Mouse (Mus musculus): ENCODE data around the gene Dnah5. TPM values are rescaled to one million over a fixed set of nuclear protein-coding genes. Genes with fewer than 3 reads are reported as not detected.

The Dnah5 gene
- total RNA-seq, 1 experiment = 0.09 TPM

DNA sequence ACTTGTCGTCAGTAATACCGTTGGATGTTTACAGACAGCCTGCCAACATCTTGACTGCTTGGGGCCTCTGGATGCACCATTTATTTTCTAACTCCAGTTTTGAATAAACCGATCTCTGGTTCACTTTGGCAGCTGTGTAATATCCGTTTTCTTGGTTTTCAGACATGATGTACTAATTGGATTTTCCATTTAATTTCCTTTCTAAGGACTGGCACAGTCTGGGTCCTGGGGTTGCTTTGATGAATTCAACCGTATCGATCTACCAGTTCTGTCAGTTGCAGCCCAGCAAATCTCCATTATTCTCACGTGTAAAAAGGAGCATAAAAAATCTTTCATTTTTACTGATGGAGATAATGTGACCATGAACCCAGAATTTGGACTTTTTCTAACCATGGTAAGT, 123.4 kb downstream of the Dnah5 start:
- Histone ChIP-seq H3K27ac (ENCODE audit: insufficient read depth, low read depth, low read length, poor library complexity, severe bottlenecking) (no peak overlapping the region), H3K4me3 (ENCODE audit: insufficient read depth in 1 of 2, low read depth in 1 of 2, low read length in 2 of 2, poor library complexity in 1 of 2, severe bottlenecking in 1 of 2) (no peak overlapping the region), H3K9ac (ENCODE audit: insufficient read depth, low read depth, low read length, poor library complexity, severe bottlenecking) (no peak overlapping the region), H3K36me3 (ENCODE audit: control insufficient read depth, insufficient read depth, low read length, poor library complexity, severe bottlenecking) (no peaks in the 10 kb centered on the region), H3K4me1 (ENCODE audit: control insufficient read depth in 2 of 2, insufficient read depth in 2 of 2, low read length in 2 of 2, poor library complexity in 1 of 2) (no peaks in the 10 kb centered on the region), H3K9me3 (ENCODE audit: control insufficient read depth, insufficient read depth, low read depth, low read length) (no peaks in the 10 kb centered on the region)
- TF ChIP-seq ZNF384 (IDR thresholded peaks at IDR 0.05; ENCODE audit: low read depth, low read length) = no peak
- TF ChIP-seq CHD2 (IDR thresholded peaks at IDR 0.05; ENCODE audit: low read depth, low read length) = no peak
- no peak for TF ChIP-seq MAFK (IDR thresholded peaks at IDR 0.05; ENCODE audit: insufficient read depth, low read depth, low read length)
- no peak for TF ChIP-seq HCFC1 (IDR thresholded peaks at IDR 0.05; ENCODE audit: borderline replicate concordance, insufficient read depth, low read length)
- TF ChIP-seq ZC3H11A (IDR thresholded peaks at IDR 0.05; ENCODE audit: borderline replicate concordance, low read depth, low read length) = no peak
- in situ Hi-C loops (cut with MboI; ENCODE audit: low sequenced_read_pairs in 2 of 2, unreplicated experiment in 2 of 2) = no loop called here
- DNase-seq (ENCODE audit: low read depth, low spot score) = no peak

DNA sequence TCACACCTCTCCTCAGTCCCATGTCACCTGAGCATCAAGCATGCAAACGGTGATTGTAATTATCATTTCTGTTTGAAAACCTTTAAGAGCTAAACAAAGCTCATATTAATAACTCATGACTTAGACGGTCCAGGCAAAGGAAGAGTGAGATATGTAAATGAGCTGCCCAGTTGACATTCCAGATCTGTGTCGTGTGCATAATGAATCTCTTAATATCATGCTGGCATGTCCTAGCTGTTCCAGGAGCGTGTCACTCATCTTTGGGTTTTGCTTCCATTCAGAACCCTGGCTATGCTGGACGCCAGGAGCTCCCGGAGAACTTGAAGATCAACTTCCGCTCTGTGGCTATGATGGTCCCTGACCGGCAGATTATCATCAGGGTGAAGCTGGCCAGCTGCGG, 123.9 kb downstream of the Dnah5 start:
- Histone ChIP-seq H3K9me3 (ENCODE audit: control insufficient read depth, insufficient read depth, low read depth, low read length) (no peaks in the 10 kb centered on the region), H3K36me3 (ENCODE audit: control insufficient read depth, insufficient read depth, low read length, poor library complexity, severe bottlenecking) (no peaks in the 10 kb centered on the region), H3K4me1 (ENCODE audit: control insufficient read depth in 2 of 2, insufficient read depth in 2 of 2, low read length in 2 of 2, poor library complexity in 1 of 2) (no peaks in the 10 kb centered on the region), H3K4me3 (ENCODE audit: insufficient read depth in 1 of 2, low read depth in 1 of 2, low read length in 2 of 2, poor library complexity in 1 of 2, severe bottlenecking in 1 of 2) (no peak overlapping the region), H3K9ac (ENCODE audit: insufficient read depth, low read depth, low read length, poor library complexity, severe bottlenecking) (no peak overlapping the region), H3K27ac (ENCODE audit: insufficient read depth, low read depth, low read length, poor library complexity, severe bottlenecking) (no peak overlapping the region)
- TF ChIP-seq ZNF384 (IDR thresholded peaks at IDR 0.05; ENCODE audit: low read depth, low read length) (no peak), MAFK (IDR thresholded peaks at IDR 0.05; ENCODE audit: insufficient read depth, low read depth, low read length) (no peak), HCFC1 (IDR thresholded peaks at IDR 0.05; ENCODE audit: borderline replicate concordance, insufficient read depth, low read length) (no peak), CHD2 (IDR thresholded peaks at IDR 0.05; ENCODE audit: low read depth, low read length) (no peak), ZC3H11A (IDR thresholded peaks at IDR 0.05; ENCODE audit: borderline replicate concordance, low read depth, low read length) (no peak)
- in situ Hi-C loops (cut with MboI; ENCODE audit: low sequenced_read_pairs in 2 of 2, unreplicated experiment in 2 of 2) = no loop called here
- no peak for DNase-seq (ENCODE audit: low read depth, low spot score)

DNA sequence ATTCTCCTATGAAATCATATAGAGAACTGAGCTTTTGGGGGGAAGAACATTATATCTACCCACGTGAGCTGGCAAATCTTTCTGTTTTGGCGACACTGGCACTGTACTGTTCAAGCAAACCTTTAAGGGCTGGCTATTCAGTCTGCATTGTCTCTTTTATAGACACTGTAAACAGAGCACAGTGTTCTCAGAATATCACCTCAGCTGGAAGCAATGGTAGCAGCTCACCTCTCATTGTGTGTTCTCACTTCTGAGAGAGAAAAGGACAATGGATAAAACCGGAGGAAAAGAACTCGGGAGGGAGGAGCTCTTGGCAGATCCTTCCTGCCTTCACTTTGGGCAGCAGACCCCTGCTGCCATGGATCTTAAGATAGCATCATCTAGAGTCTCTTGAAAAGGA, 137.6 kb downstream of the Dnah5 start:
- H3K36me3 ChIP-seq (ENCODE audit: control insufficient read depth, insufficient read depth, low read length, poor library complexity, severe bottlenecking) = no peaks in the 10 kb centered on the region
- no peak for TF ChIP-seq ZC3H11A (IDR thresholded peaks at IDR 0.05; ENCODE audit: borderline replicate concordance, low read depth, low read length)
- TF ChIP-seq MAFK (IDR thresholded peaks at IDR 0.05; ENCODE audit: insufficient read depth, low read depth, low read length) = no peak
- no peak for TF ChIP-seq CHD2 (IDR thresholded peaks at IDR 0.05; ENCODE audit: low read depth, low read length)
- no peak for TF ChIP-seq HCFC1 (IDR thresholded peaks at IDR 0.05; ENCODE audit: borderline replicate concordance, insufficient read depth, low read length)
- TF ChIP-seq ZNF384 (IDR thresholded peaks at IDR 0.05; ENCODE audit: low read depth, low read length) = no peak
- DNase-seq (ENCODE audit: low read depth, low spot score) = no peak
- in situ Hi-C loops (cut with MboI; ENCODE audit: low sequenced_read_pairs in 2 of 2, unreplicated experiment in 2 of 2) = no loop called here
- no peak overlapping the region for H3K4me3 ChIP-seq (ENCODE audit: insufficient read depth in 1 of 2, low read depth in 1 of 2, low read length in 2 of 2, poor library complexity in 1 of 2, severe bottlenecking in 1 of 2)
- H3K4me1 ChIP-seq (ENCODE audit: control insufficient read depth in 2 of 2, insufficient read depth in 2 of 2, low read length in 2 of 2, poor library complexity in 1 of 2) = no peaks in the 10 kb centered on the region
- no peak overlapping the region for H3K27ac ChIP-seq (ENCODE audit: insufficient read depth, low read depth, low read length, poor library complexity, severe bottlenecking)
- H3K9me3 ChIP-seq (ENCODE audit: control insufficient read depth, insufficient read depth, low read depth, low read length) = no peaks in the 10 kb centered on the region
- H3K9ac ChIP-seq (ENCODE audit: insufficient read depth, low read depth, low read length, poor library complexity, severe bottlenecking) = no peak overlapping the region

DNA sequence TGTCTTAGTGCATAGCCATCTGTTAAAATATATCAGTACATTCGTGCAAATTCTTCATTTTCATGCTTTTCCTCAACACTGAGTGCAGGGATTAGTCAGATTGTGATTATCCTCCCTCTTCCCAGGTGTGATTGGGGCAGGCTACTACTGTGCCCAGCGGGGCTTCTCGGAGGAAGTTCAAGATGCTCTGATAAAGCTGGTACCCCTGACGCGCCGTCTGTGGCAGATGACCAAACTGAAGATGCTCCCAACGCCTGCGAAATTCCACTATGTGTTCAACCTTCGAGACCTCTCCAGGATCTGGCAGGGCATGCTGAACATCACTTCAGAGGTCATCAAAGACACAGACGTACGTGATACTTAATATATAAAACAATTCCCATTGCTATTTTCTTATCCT, 164.0 kb downstream of the Dnah5 start:
- in situ Hi-C loops (cut with MboI; ENCODE audit: low sequenced_read_pairs in 2 of 2, unreplicated experiment in 2 of 2) = no loop called here
- no peak for TF ChIP-seq CHD2 (IDR thresholded peaks at IDR 0.05; ENCODE audit: low read depth, low read length)
- no peak for TF ChIP-seq ZNF384 (IDR thresholded peaks at IDR 0.05; ENCODE audit: low read depth, low read length)
- no peak for TF ChIP-seq MAFK (IDR thresholded peaks at IDR 0.05; ENCODE audit: insufficient read depth, low read depth, low read length)
- no peak for TF ChIP-seq ZC3H11A (IDR thresholded peaks at IDR 0.05; ENCODE audit: borderline replicate concordance, low read depth, low read length)
- no peak for TF ChIP-seq HCFC1 (IDR thresholded peaks at IDR 0.05; ENCODE audit: borderline replicate concordance, insufficient read depth, low read length)

DNA sequence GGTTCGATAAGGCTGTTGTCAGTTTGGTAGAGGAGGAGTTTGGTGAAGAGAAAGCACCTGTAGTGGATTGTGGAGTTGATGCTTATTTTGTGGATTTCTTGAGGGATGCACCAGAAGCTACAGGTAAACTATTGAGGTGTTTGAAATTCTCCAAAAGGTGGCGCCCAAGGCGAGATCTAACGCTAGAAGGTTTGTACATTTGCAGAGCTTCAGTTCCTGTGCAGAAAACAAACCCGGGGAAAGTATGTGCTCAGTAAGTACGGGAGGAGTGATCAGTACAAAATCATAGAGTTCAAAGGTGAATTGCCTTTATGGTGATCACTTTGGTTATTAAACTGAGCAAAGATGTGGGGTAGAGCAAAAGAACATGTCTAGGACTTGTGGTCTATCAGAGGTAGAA, 166.9 kb downstream of the Dnah5 start:
- Histone ChIP-seq H3K4me3 (ENCODE audit: insufficient read depth in 1 of 2, low read depth in 1 of 2, low read length in 2 of 2, poor library complexity in 1 of 2, severe bottlenecking in 1 of 2) (no peak overlapping the region), H3K9ac (ENCODE audit: insufficient read depth, low read depth, low read length, poor library complexity, severe bottlenecking) (no peak overlapping the region), H3K9me3 (ENCODE audit: control insufficient read depth, insufficient read depth, low read depth, low read length) (no peaks in the 10 kb centered on the region), H3K4me1 (ENCODE audit: control insufficient read depth in 2 of 2, insufficient read depth in 2 of 2, low read length in 2 of 2, poor library complexity in 1 of 2) (no peaks in the 10 kb centered on the region), H3K27ac (ENCODE audit: insufficient read depth, low read depth, low read length, poor library complexity, severe bottlenecking) (no peak overlapping the region), H3K36me3 (ENCODE audit: control insufficient read depth, insufficient read depth, low read length, poor library complexity, severe bottlenecking) (no peaks in the 10 kb centered on the region)
- in situ Hi-C loops (cut with MboI; ENCODE audit: low sequenced_read_pairs in 2 of 2, unreplicated experiment in 2 of 2) = no loop called here
- no peak for DNase-seq (ENCODE audit: low read depth, low spot score)
- no peak for TF ChIP-seq ZC3H11A (IDR thresholded peaks at IDR 0.05; ENCODE audit: borderline replicate concordance, low read depth, low read length)
- no peak for TF ChIP-seq MAFK (IDR thresholded peaks at IDR 0.05; ENCODE audit: insufficient read depth, low read depth, low read length)
- TF ChIP-seq ZNF384 (IDR thresholded peaks at IDR 0.05; ENCODE audit: low read depth, low read length) = no peak
- TF ChIP-seq HCFC1 (IDR thresholded peaks at IDR 0.05; ENCODE audit: borderline replicate concordance, insufficient read depth, low read length) = no peak
- no peak for TF ChIP-seq CHD2 (IDR thresholded peaks at IDR 0.05; ENCODE audit: low read depth, low read length)

More for the DNA sequence above, 164.0 kb downstream of the Dnah5 start:
- no peaks in the 10 kb centered on the region for H3K4me1 ChIP-seq (ENCODE audit: control insufficient read depth in 2 of 2, insufficient read depth in 2 of 2, low read length in 2 of 2, poor library complexity in 1 of 2)
- H3K9ac ChIP-seq (ENCODE audit: insufficient read depth, low read depth, low read length, poor library complexity, severe bottlenecking) = no peak overlapping the region
- DNase-seq (ENCODE audit: low read depth, low spot score) = no peak
- no peaks in the 10 kb centered on the region for H3K9me3 ChIP-seq (ENCODE audit: control insufficient read depth, insufficient read depth, low read depth, low read length)
- no peaks in the 10 kb centered on the region for H3K36me3 ChIP-seq (ENCODE audit: control insufficient read depth, insufficient read depth, low read length, poor library complexity, severe bottlenecking)
- H3K27ac ChIP-seq (ENCODE audit: insufficient read depth, low read depth, low read length, poor library complexity, severe bottlenecking) = no peak overlapping the region
- H3K4me3 ChIP-seq (ENCODE audit: insufficient read depth in 1 of 2, low read depth in 1 of 2, low read length in 2 of 2, poor library complexity in 1 of 2, severe bottlenecking in 1 of 2) = no peak overlapping the region
